Mouse (Mus musculus): ENCODE data around the gene Pld1. TPM values are rescaled to one million over a fixed set of nuclear protein-coding genes. Genes with fewer than 3 reads are reported as not detected.

Gene Pld1
- polyA plus RNA-seq, 1 experiment from 2014 or later = 3.3 TPM

DNA sequence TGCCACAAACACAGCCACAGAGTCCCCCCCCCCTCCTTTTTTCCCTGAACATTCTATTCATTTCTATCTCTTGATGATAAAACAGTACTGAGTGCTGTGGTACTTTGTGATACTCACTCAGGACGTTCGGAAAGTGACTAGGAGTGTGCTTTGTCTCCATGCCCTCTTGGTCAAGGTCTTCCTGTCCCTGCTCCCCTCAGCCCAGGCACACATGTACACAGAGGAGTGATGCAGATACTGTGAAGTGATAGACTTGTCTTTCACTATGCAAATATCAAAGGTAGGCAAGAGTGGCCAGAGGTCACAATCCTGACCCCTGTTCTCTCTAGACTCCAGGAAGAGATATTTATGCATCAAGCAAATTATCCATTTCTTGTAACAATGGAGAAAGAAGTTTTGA, 31.2 kb upstream of the Pld1 start:
- Histone ChIP-seq H3K27me3 (ENCODE audit: control insufficient read depth, insufficient read depth, low read length) (no peaks in the 10 kb centered on the region), H3K27ac (replicated peaks; ENCODE audit: low read depth, low read length) (no peak overlapping the region), H3K9ac (replicated peaks; ENCODE audit: low read length) (no peak overlapping the region), H3K4me2 (ENCODE audit: low read depth, low read length) (no peak overlapping the region), H3K4me3 (ENCODE audit: low read depth, low read length) (no peak overlapping the region), H3K4me1 (ENCODE audit: control insufficient read depth, insufficient read depth, low read length) (no peaks in the 10 kb centered on the region), H3K36me3 (replicated peaks; ENCODE audit: control insufficient read depth, insufficient read depth, low read depth, low read length) (no peaks in the 10 kb centered on the region), H3K9me3 (replicated peaks; ENCODE audit: control insufficient read depth, low read length) (no peaks in the 10 kb centered on the region)
- ATAC-seq (replicated peaks; ENCODE audit: insufficient number of reproducible peaks, low FRiP score, low TSS enrichment, low read depth) (no peak), DNase-seq (ENCODE audit: low spot score) (no peak)
- 69% methylated on average over 2 of the region's 2 CpGs for WGBS

DNA sequence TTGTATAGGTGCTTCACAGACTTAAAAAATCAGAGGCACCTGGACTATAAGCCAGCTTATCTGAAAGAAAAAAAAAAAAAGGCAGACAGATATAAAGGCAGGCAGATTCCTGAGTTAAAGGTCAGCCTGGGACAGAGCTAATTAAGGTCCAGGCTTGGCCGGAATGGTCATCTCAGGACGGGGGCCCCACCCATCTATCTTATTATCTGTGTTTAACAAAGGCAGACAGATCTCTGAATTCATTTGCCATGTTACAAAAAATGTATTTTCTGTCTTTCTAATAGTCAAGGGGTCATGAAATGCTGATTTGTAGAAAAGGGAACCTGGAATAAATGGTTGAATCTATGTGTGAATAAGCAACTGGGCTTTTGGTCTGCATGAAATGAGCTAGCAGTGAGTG, 30.2 kb upstream of the Pld1 start:
- no peaks in the 10 kb centered on the region for H3K36me3 ChIP-seq (replicated peaks; ENCODE audit: control insufficient read depth, insufficient read depth, low read depth, low read length)
- WGBS = 86% methylated on average over 2 of the region's 2 CpGs

DNA sequence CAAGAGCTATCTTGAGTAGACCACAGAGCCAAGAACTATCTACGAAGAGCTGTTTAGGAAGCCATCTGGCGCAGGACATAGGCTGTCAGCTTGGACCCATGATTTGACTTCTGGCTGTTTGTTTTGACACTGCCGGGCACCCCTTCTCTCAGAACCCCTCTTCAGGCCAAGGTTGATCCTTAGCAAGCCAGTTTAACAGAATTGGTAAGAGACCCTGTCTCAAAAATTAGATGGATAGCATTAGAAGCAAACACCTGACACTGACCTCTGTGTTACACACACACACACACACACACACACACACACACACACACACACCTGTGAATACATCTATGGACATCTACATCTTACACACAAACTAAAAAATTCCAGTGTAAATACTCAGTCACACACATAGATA, 29.5 kb upstream of the Pld1 start:
- Histone ChIP-seq H3K36me3 (replicated peaks; ENCODE audit: control insufficient read depth, insufficient read depth, low read depth, low read length) (no peaks in the 10 kb centered on the region), H3K27me3 (ENCODE audit: control insufficient read depth, insufficient read depth, low read length) (no peaks in the 10 kb centered on the region), H3K4me2 (ENCODE audit: low read depth, low read length) (no peak overlapping the region), H3K4me1 (ENCODE audit: control insufficient read depth, insufficient read depth, low read length) (no peaks in the 10 kb centered on the region), H3K4me3 (ENCODE audit: low read depth, low read length) (no peak overlapping the region), H3K27ac (replicated peaks; ENCODE audit: low read depth, low read length) (no peak overlapping the region), H3K9me3 (replicated peaks; ENCODE audit: control insufficient read depth, low read length) (no peaks in the 10 kb centered on the region), H3K9ac (replicated peaks; ENCODE audit: low read length) (no peak overlapping the region)
- no peak for DNase-seq (ENCODE audit: low spot score)
- ATAC-seq (replicated peaks; ENCODE audit: insufficient number of reproducible peaks, low FRiP score, low TSS enrichment, low read depth) = no peak
- WGBS = 95% methylated on average over 3 of the region's 3 CpGs

More for the DNA sequence above, 30.2 kb upstream of the Pld1 start:
- Histone ChIP-seq H3K9ac (replicated peaks; ENCODE audit: low read length) (no peak overlapping the region), H3K9me3 (replicated peaks; ENCODE audit: control insufficient read depth, low read length) (no peaks in the 10 kb centered on the region), H3K4me2 (ENCODE audit: low read depth, low read length) (no peak overlapping the region), H3K4me1 (ENCODE audit: control insufficient read depth, insufficient read depth, low read length) (no peaks in the 10 kb centered on the region), H3K27ac (replicated peaks; ENCODE audit: low read depth, low read length) (no peak overlapping the region), H3K27me3 (ENCODE audit: control insufficient read depth, insufficient read depth, low read length) (no peaks in the 10 kb centered on the region), H3K4me3 (ENCODE audit: low read depth, low read length) (no peak overlapping the region)
- DNase-seq (ENCODE audit: low spot score) (no peak), ATAC-seq (replicated peaks; ENCODE audit: insufficient number of reproducible peaks, low FRiP score, low TSS enrichment, low read depth) (no peak)

DNA sequence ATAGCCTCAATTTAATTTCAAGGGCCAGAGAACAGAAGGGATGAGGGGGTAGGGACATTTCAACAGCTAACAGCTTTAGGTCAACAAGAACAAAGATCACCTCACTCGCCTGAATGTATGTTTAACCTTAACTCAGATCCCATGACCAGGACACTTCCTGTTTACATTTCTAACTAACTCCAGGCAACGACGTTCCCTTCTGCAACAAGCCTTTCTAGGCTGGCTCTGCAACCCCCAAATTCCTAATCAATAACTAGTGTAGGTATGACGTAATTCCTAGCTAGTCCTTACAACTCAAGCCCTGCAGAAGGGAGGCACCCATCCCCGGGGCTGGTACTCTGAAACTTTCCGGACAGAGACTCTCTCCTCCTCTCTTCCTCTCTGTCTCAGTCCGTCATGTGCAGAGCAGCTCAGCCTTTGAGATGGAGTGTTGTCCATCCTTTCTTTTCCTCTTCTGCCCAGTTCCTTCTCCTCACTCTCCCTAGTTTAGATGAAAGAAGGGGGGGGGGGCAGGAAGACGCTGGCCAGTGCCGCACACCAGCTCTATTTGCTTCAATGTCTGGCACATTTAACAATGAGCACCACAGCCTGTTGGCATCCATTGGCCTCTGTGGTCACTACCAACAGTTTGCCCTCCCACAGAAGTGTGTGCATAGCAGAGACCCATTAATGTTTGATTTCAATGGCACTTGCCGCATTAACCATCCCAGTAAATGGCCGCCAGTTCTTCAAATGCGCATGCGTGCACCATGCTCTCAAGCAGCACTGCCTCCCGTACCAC, 19.6 kb upstream of the Pld1 start:
- H3K4me3 ChIP-seq (ENCODE audit: low read depth, low read length) = no peak overlapping the region
- no peak overlapping the region for H3K4me2 ChIP-seq (ENCODE audit: low read depth, low read length)
- no peaks in the 10 kb centered on the region; the same call in 1 of the 2 replicates for H3K9me3 ChIP-seq (replicated peaks; ENCODE audit: control insufficient read depth, low read length)
- 67% methylated on average over 14 of the region's 14 CpGs for WGBS
- no peak overlapping the region for H3K27ac ChIP-seq (replicated peaks; ENCODE audit: low read depth, low read length)
- H3K36me3 ChIP-seq (replicated peaks; ENCODE audit: control insufficient read depth, insufficient read depth, low read depth, low read length) = no peaks in the 10 kb centered on the region
- ATAC-seq (replicated peaks; ENCODE audit: insufficient number of reproducible peaks, low FRiP score, low TSS enrichment, low read depth) = no peak
- H3K27me3 ChIP-seq (ENCODE audit: control insufficient read depth, insufficient read depth, low read length) = no peaks in the 10 kb centered on the region
- H3K4me1 ChIP-seq (ENCODE audit: control insufficient read depth, insufficient read depth, low read length) = no peaks in the 10 kb centered on the region
- no peak for DNase-seq (ENCODE audit: low spot score)
- no peak overlapping the region for H3K9ac ChIP-seq (replicated peaks; ENCODE audit: low read length)

DNA sequence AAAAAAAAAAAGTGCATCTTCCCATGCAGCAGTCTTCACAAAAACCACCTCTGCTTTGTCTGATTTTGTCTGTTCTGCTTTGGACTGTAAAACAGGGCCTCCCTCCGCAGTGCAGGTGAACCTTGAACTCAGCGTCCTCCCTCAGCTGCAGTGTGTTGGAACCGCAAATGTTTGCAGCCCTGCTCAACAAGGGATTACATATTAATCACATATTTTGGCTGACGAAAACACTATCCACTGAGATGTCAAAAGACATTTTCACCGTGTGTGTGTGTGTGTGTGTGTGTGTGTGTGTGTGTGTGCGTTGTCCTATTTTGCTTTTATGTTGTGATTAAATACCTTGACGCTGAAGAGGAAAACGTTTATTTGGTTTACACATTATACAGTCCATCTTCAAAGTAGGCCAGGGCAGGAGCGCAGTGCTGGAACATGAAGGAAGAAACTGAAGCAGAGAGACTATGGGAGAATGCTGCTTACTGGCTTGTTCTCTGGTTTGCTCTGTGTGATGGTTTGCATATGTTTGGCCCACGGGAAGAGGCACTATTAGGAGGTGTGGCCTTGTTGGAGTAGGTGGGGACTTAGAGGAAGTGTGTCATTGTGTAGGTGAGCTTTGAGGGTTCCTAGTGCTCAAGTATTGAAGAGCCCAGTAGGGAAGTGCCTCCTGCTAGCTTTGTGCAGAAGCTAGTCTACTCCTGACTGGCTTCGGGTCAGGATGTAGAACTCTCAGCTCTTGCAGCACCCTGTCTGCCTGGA, 17.1 kb upstream of the Pld1 start:
- WGBS = 89% methylated on average over 11 of the region's 11 CpGs
- ATAC-seq (replicated peaks; ENCODE audit: insufficient number of reproducible peaks, low FRiP score, low TSS enrichment, low read depth) = no peak

DNA sequence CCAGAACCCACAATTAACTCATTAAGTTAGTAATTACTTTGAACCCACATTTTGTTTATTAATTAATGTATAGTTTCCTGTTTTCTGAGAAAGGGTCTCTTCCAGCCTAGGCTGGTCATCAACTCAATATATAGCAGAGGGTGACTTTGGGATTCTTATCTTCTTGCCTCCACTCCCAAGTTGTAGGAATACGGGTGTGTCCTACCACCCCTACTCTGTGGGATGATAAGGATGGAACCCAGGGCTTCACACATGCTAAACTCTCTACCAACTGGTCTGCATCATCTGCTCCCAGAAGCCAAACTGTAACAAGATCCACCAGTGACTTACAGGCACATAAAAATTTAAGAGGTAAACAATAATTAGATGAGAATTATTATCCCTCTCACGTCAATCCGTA, 14.5 kb upstream of the Pld1 start:
- no peak overlapping the region for H3K4me2 ChIP-seq (ENCODE audit: low read depth, low read length)
- H3K4me1 ChIP-seq (ENCODE audit: control insufficient read depth, insufficient read depth, low read length) = no peaks in the 10 kb centered on the region
- H3K9me3 ChIP-seq (replicated peaks; ENCODE audit: control insufficient read depth, low read length) = no peaks in the 10 kb centered on the region
- no peak for DNase-seq (ENCODE audit: low spot score)
- no peaks in the 10 kb centered on the region for H3K27me3 ChIP-seq (ENCODE audit: control insufficient read depth, insufficient read depth, low read length)
- H3K36me3 ChIP-seq (replicated peaks; ENCODE audit: control insufficient read depth, insufficient read depth, low read depth, low read length) = no peaks in the 10 kb centered on the region
- H3K27ac ChIP-seq (replicated peaks; ENCODE audit: low read depth, low read length) = no peak overlapping the region
- ATAC-seq (replicated peaks; ENCODE audit: insufficient number of reproducible peaks, low FRiP score, low TSS enrichment, low read depth) = no peak
- WGBS = 82% methylated on average over 3 of the region's 3 CpGs
- H3K9ac ChIP-seq (replicated peaks; ENCODE audit: low read length) = no peak overlapping the region
- H3K4me3 ChIP-seq (ENCODE audit: low read depth, low read length) = no peak overlapping the region

More for the DNA sequence above, 17.1 kb upstream of the Pld1 start:
- H3K4me2 ChIP-seq (ENCODE audit: low read depth, low read length) = no peak overlapping the region
- no peaks in the 10 kb centered on the region for H3K27me3 ChIP-seq (ENCODE audit: control insufficient read depth, insufficient read depth, low read length)
- H3K27ac ChIP-seq (replicated peaks; ENCODE audit: low read depth, low read length) = no peak overlapping the region
- no peaks in the 10 kb centered on the region for H3K4me1 ChIP-seq (ENCODE audit: control insufficient read depth, insufficient read depth, low read length)
- H3K9me3 ChIP-seq (replicated peaks; ENCODE audit: control insufficient read depth, low read length) = no peaks in the 10 kb centered on the region; the same call in 1 of the 2 replicates
- no peaks in the 10 kb centered on the region for H3K36me3 ChIP-seq (replicated peaks; ENCODE audit: control insufficient read depth, insufficient read depth, low read depth, low read length)
- no peak for DNase-seq (ENCODE audit: low spot score)
- no peak overlapping the region for H3K9ac ChIP-seq (replicated peaks; ENCODE audit: low read length)
- no peak overlapping the region for H3K4me3 ChIP-seq (ENCODE audit: low read depth, low read length)

DNA sequence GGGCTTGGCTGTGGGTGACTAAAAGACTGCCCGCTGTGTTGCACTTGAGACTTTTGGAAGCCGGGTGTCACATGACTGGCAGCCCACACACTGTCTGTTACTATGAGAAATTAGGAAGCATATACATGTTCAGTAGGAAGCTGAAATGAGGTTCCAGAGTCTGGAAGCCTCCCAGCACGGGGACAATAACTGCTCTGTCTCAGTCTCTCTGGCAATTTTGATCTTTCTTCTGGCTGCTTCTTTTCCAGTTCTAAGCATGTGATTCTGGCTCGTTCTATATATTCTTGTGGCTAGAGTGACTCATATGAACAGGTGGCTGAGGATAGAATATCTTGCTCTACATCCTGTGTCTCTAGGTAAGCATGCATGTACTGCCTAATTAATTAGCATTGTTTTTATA, 9.3 kb upstream of the Pld1 start:
- Histone ChIP-seq H3K36me3 (replicated peaks; ENCODE audit: control insufficient read depth, insufficient read depth, low read depth, low read length) (no peaks in the 10 kb centered on the region), H3K4me2 (ENCODE audit: low read depth, low read length) (no peak overlapping the region), H3K27ac (replicated peaks; ENCODE audit: low read depth, low read length) (no peak overlapping the region), H3K27me3 (ENCODE audit: control insufficient read depth, insufficient read depth, low read length) (no peaks in the 10 kb centered on the region), H3K9ac (replicated peaks; ENCODE audit: low read length) (no peak overlapping the region), H3K4me1 (ENCODE audit: control insufficient read depth, insufficient read depth, low read length) (no peaks in the 10 kb centered on the region), H3K4me3 (ENCODE audit: low read depth, low read length) (no peak overlapping the region), H3K9me3 (replicated peaks; ENCODE audit: control insufficient read depth, low read length) (no peaks in the 10 kb centered on the region)
- ATAC-seq (replicated peaks; ENCODE audit: insufficient number of reproducible peaks, low FRiP score, low TSS enrichment, low read depth) (no peak), DNase-seq (ENCODE audit: low spot score) (no peak)
- 86% methylated on average over 4 of the region's 4 CpGs for WGBS

DNA sequence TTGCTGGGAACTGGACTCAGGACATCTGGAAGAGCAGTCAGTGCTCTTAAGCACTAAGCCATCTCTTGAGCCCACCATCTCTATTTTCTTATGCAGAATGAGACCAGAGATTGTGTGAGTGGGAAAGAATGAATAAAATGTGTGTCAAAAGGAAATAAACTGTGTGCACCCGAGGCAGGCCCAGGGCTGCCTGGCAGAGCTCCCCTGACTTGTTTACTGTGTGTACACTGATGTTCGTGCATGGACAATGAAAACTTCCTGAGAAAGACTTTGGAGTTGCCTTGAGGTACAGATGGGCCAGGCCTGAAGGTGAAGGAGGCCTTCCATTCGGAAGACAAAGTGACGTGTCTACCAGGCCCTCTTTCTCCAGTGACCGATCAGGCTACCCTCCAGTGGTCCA, 6.1 kb upstream of the Pld1 start:
- no peak overlapping the region for H3K9ac ChIP-seq (replicated peaks; ENCODE audit: low read length)
- no peaks in the 10 kb centered on the region for H3K36me3 ChIP-seq (replicated peaks; ENCODE audit: control insufficient read depth, insufficient read depth, low read depth, low read length)
- H3K4me1 ChIP-seq (ENCODE audit: control insufficient read depth, insufficient read depth, low read length) = no peaks in the 10 kb centered on the region
- WGBS = 84% methylated on average over 5 of the region's 5 CpGs
- no peak overlapping the region for H3K4me2 ChIP-seq (ENCODE audit: low read depth, low read length)
- no peak overlapping the region for H3K4me3 ChIP-seq (ENCODE audit: low read depth, low read length)
- H3K9me3 ChIP-seq (replicated peaks; ENCODE audit: control insufficient read depth, low read length) = no peaks in the 10 kb centered on the region
- DNase-seq (ENCODE audit: low spot score) (no peak), ATAC-seq (replicated peaks; ENCODE audit: insufficient number of reproducible peaks, low FRiP score, low TSS enrichment, low read depth) (no peak)
- H3K27ac ChIP-seq (replicated peaks; ENCODE audit: low read depth, low read length) = no peak overlapping the region
- no peaks in the 10 kb centered on the region for H3K27me3 ChIP-seq (ENCODE audit: control insufficient read depth, insufficient read depth, low read length)
